Mouse (Mus musculus) kidney, embryonic 16.5 days (tissue): ENCODE measurements around the gene Itga2. TPM values are rescaled to one million over a fixed set of nuclear protein-coding genes. Genes with fewer than 3 reads are reported as not detected.

ENCODE experiments used
- ATAC-seq: fragments of 200-750 bp; cut with Nextera tagmentation; 2 replicates; pipeline ENCODE4 v1.8.0; 2017; ENCODE audit warnings: moderate TSS enrichment; ENCODE audit not compliant: low FRiP score, low TSS enrichment
- H3K27ac ChIP-seq: fragments of 300-500 bp; sonication (generic); 2 replicates; pipeline ENCODE4 v1.5.1; 2014; ENCODE audit warnings: low read length
- H3K27me3 ChIP-seq: fragments of 300-500 bp; sonication (generic); 2 replicates; pipeline ENCODE4 v1.6.1; 2014; ENCODE audit warnings: low read length, control low read depth, mixed read lengths; ENCODE audit not compliant: insufficient read depth
- H3K36me3 ChIP-seq: fragments of 300-500 bp; sonication (generic); 2 replicates; pipeline ENCODE4 v1.6.1; 2014; ENCODE audit warnings: low read length, control low read depth, mixed read lengths; ENCODE audit not compliant: insufficient read depth
- H3K4me1 ChIP-seq: fragments of 300-500 bp; sonication (generic); 2 replicates; pipeline ENCODE4 v1.6.1; 2014; ENCODE audit warnings: low read length, control low read depth, mixed read lengths; ENCODE audit not compliant: insufficient read depth
- H3K4me2 ChIP-seq: fragments of 300-500 bp; sonication (generic); replicated peaks from 2 replicates; pipeline ENCODE4 v1.6.1; 2014; ENCODE audit warnings: low read depth, low read length
- H3K4me3 ChIP-seq: fragments of 300-500 bp; sonication (generic); 2 replicates; pipeline ENCODE4 v1.5.1; 2014; ENCODE audit warnings: mild to moderate bottlenecking, low read length
- H3K9ac ChIP-seq: fragments of 300-500 bp; sonication (generic); replicated peaks from 2 replicates; pipeline ENCODE4 v1.6.1; 2014; ENCODE audit warnings: low read length
- H3K9me3 ChIP-seq: fragments of 300-500 bp; sonication (generic); 2 replicates; pipeline ENCODE4 v1.6.1; 2016; ENCODE audit warnings: low read length, control low read depth
- WGBS: fragments of 180-500 bp; shearing (Covaris S2); extraction: QIAGEN DNeasy Blood & Tissue Kit; methylation state at CpG from one replicate; pipeline ENCODE4 v1.1.7; 2014; 5-methylcytosine and 5-hydroxymethylcytosine counted together
- polyA plus RNA-seq: library from polyadenylated mRNA; unstranded; fragments of >200 nt; fragmentation: Nextera tagmentation; extraction: Ambion mirVana; gene quantifications from 2 replicates; pipeline ENCODE4 v1.2.1, GENCODE M21; 2015

Gene Itga2
- polyA plus RNA-seq, 1 experiment from 2014 or later, result 2.4 TPM

- Histone ChIP-seq H3K4me1 (peaks cover 3% of the 10 kb centered on the region; the same call in 1 of the 2 replicates), H3K27ac (no peak overlapping the region), H3K27me3 (no peaks in the 10 kb centered on the region), H3K9me3 (no peaks in the 10 kb centered on the region), H3K4me3 (no peak overlapping the region), H3K36me3 (no peaks in the 10 kb centered on the region), H3K9ac (no peak overlapping the region), H3K4me2 (no peak overlapping the region)
- no peak for ATAC-seq
- 93% methylated on average over 3 of the region's 3 CpGs for WGBS
Measured at GRCm38 (mm10) chr13:114854428-114854827, 77.5 kb downstream of the Itga2 start.

- no peak overlapping the region for H3K9ac ChIP-seq
- no peaks in the 10 kb centered on the region for H3K27me3 ChIP-seq
- H3K9me3 ChIP-seq, result no peaks in the 10 kb centered on the region
- WGBS, result 87% methylated on average over 6 of the region's 6 CpGs
- no peak overlapping the region for H3K4me2 ChIP-seq
- no peak overlapping the region for H3K27ac ChIP-seq
- H3K36me3 ChIP-seq, result no peaks in the 10 kb centered on the region
- no peak overlapping the region for H3K4me3 ChIP-seq
- no peak for ATAC-seq
- H3K4me1 ChIP-seq, result peaks cover 3% of the 10 kb centered on the region; the same call in 1 of the 2 replicates
Measured at GRCm38 (mm10) chr13:114854023-114854422, 77.9 kb downstream of the Itga2 start.

- WGBS, result 81% methylated on average over 2 of the region's 2 CpGs
- H3K36me3 ChIP-seq, result no peaks in the 10 kb centered on the region
- H3K4me1 ChIP-seq, result peaks cover 3% of the 10 kb centered on the region; the same call in 1 of the 2 replicates
- H3K9ac ChIP-seq, result no peak overlapping the region
- H3K27ac ChIP-seq, result peak overlapping the region; percentile 88
- no peaks in the 10 kb centered on the region for H3K27me3 ChIP-seq
- H3K9me3 ChIP-seq, result no peaks in the 10 kb centered on the region
- no peak overlapping the region for H3K4me3 ChIP-seq
- no peak overlapping the region for H3K4me2 ChIP-seq
- ATAC-seq, result no peak
Measured at GRCm38 (mm10) chr13:114853152-114853551, 78.7 kb downstream of the Itga2 start.

- Histone ChIP-seq H3K4me3 (no peak overlapping the region), H3K4me2 (no peak overlapping the region), H3K36me3 (no peaks in the 10 kb centered on the region), H3K27me3 (no peaks in the 10 kb centered on the region), H3K9me3 (no peaks in the 10 kb centered on the region), H3K27ac (peak overlapping the region; percentile 88), H3K4me1 (peaks cover 3% of the 10 kb centered on the region; the same call in 1 of the 2 replicates), H3K9ac (no peak overlapping the region)
- WGBS, result 59% methylated on average over 6 of the region's 6 CpGs
- peak; percentile 84 for ATAC-seq
Measured at GRCm38 (mm10) chr13:114852264-114853111, 79.4 kb downstream of the Itga2 start.

GRCm38 (mm10) chr13:114848945-114849344, 83.0 kb downstream of the Itga2 start:
- Histone ChIP-seq H3K9ac (no peak overlapping the region), H3K27ac (no peak overlapping the region), H3K4me1 (0 out of 2 replicates have a peak, but pooled peaks cover 3% of the 10 kb centered on the region), H3K9me3 (no peaks in the 10 kb centered on the region), H3K27me3 (no peaks in the 10 kb centered on the region), H3K36me3 (no peaks in the 10 kb centered on the region), H3K4me3 (no peak overlapping the region), H3K4me2 (no peak overlapping the region)
- no peak for ATAC-seq
- 65% methylated on average over 3 of the region's 3 CpGs for WGBS

GRCm38 (mm10) chr13:114845804-114846203, 86.1 kb downstream of the Itga2 start:
- WGBS, result 86% methylated on average over 6 of the region's 6 CpGs
- no peak overlapping the region for H3K4me3 ChIP-seq
- H3K27me3 ChIP-seq, result no peaks in the 10 kb centered on the region
- no peak overlapping the region for H3K9ac ChIP-seq
- no peak overlapping the region for H3K4me2 ChIP-seq
- no peaks in the 10 kb centered on the region for H3K36me3 ChIP-seq
- ATAC-seq, result no peak
- H3K9me3 ChIP-seq, result no peaks in the 10 kb centered on the region
- H3K27ac ChIP-seq, result no peak overlapping the region
- H3K4me1 ChIP-seq, result 0 out of 2 replicates have a peak, but pooled peaks cover 8% of the 10 kb centered on the region

GRCm38 (mm10) chr13:114843318-114843717, 88.6 kb downstream of the Itga2 start:
- WGBS, result 50% methylated on average over 1 of the region's 1 CpGs
- Histone ChIP-seq H3K27ac (no peak overlapping the region), H3K9me3 (no peaks in the 10 kb centered on the region), H3K4me1 (0 out of 2 replicates have a peak, but pooled peaks cover 13% of the 10 kb centered on the region), H3K9ac (no peak overlapping the region), H3K36me3 (no peaks in the 10 kb centered on the region), H3K4me2 (no peak overlapping the region), H3K27me3 (no peaks in the 10 kb centered on the region), H3K4me3 (no peak overlapping the region)
- ATAC-seq, result no peak

- Histone ChIP-seq H3K36me3 (peaks cover 5% of the 10 kb centered on the region; the same call in 1 of the 2 replicates), H3K9me3 (no peaks in the 10 kb centered on the region), H3K4me3 (no peak overlapping the region), H3K4me2 (no peak overlapping the region), H3K27me3 (no peaks in the 10 kb centered on the region), H3K27ac (no peak overlapping the region), H3K4me1 (0 out of 2 replicates have a peak, but pooled peaks cover 14% of the 10 kb centered on the region), H3K9ac (no peak overlapping the region)
- ATAC-seq, result no peak
- WGBS, result 86% methylated on average over 4 of the region's 4 CpGs
Measured at GRCm38 (mm10) chr13:114840545-114840944, 91.4 kb downstream of the Itga2 start.

- Histone ChIP-seq H3K9ac (no peak overlapping the region), H3K27ac (peak overlapping the region; percentile 23; the same call in 1 of the 2 replicates), H3K4me3 (no peak overlapping the region), H3K27me3 (no peaks in the 10 kb centered on the region), H3K36me3 (peaks cover 5% of the 10 kb centered on the region), H3K9me3 (no peaks in the 10 kb centered on the region), H3K4me1 (0 out of 2 replicates have a peak, but pooled peaks cover 14% of the 10 kb centered on the region), H3K4me2 (no peak overlapping the region)
- 77% methylated on average over 9 of the region's 9 CpGs for WGBS
- peak; percentile 33; the same call in 1 of the 2 replicates for ATAC-seq
Measured at GRCm38 (mm10) chr13:114839098-114839497, 92.8 kb downstream of the Itga2 start.

- ATAC-seq, result peak; percentile 84; the same call in 1 of the 2 replicates
- 47% methylated on average over 5 of the region's 5 CpGs for WGBS
- H3K4me3 ChIP-seq, result no peak overlapping the region
- 0 out of 2 replicates have a peak, but pooled peaks cover 14% of the 10 kb centered on the region for H3K4me1 ChIP-seq
- no peak overlapping the region for H3K9ac ChIP-seq
- H3K4me2 ChIP-seq, result no peak overlapping the region
- no peaks in the 10 kb centered on the region for H3K9me3 ChIP-seq
- H3K36me3 ChIP-seq, result peaks cover 7% of the 10 kb centered on the region
- H3K27ac ChIP-seq, result peak overlapping the region; percentile 25; the same call in 1 of the 2 replicates
- no peaks in the 10 kb centered on the region for H3K27me3 ChIP-seq
Measured at GRCm38 (mm10) chr13:114838535-114838990, 93.3 kb downstream of the Itga2 start.
